Mouse (Mus musculus) hindbrain, embryonic 11.5 days (tissue): Measurements from ENCODE around the gene Wnt4. TPM values are rescaled to one million over a fixed set of nuclear protein-coding genes. Genes with fewer than 3 reads are reported as not detected.
A peak's percentile ranks its signal among the peaks of the same experiment; 100 is the strongest.

Experiments used
- ATAC-seq: fragments of 200-750 bp; cut with Nextera tagmentation; 2 replicates; pipeline ENCODE4 v1.8.0; 2017; ENCODE audit warnings: mild to moderate bottlenecking, moderate TSS enrichment, moderate library complexity; ENCODE audit not compliant: low FRiP score
- DNase-seq: peaks from one replicate; pipeline ENCODE4 v3.0.0-alpha.2; 2015; ENCODE audit warnings: low spot score
- H3K27ac ChIP-seq: fragments of 300-500 bp; sonication (generic); 2 replicates; pipeline ENCODE4 v1.5.1; 2014; ENCODE audit warnings: mild to moderate bottlenecking, low read depth, low read length
- H3K27me3 ChIP-seq: fragments of 300-500 bp; sonication (generic); 2 replicates; pipeline ENCODE4 v1.6.1; 2014; ENCODE audit warnings: mild to moderate bottlenecking, low read length, moderate library complexity, mixed read lengths; ENCODE audit not compliant: control insufficient read depth, insufficient read depth
- H3K36me3 ChIP-seq: fragments of 300-500 bp; sonication (generic); 2 replicates; pipeline ENCODE4 v1.6.1; 2014; ENCODE audit warnings: mild to moderate bottlenecking, low read length, moderate library complexity, mixed read lengths; ENCODE audit not compliant: control insufficient read depth, insufficient read depth
- H3K4me1 ChIP-seq: fragments of 300-500 bp; sonication (generic); replicated peaks from 2 replicates; pipeline ENCODE4 v1.6.1; 2014; ENCODE audit warnings: low read length, mixed read lengths; ENCODE audit not compliant: control insufficient read depth, insufficient read depth
- H3K4me2 ChIP-seq: fragments of 300-500 bp; sonication (generic); replicated peaks from 2 replicates; pipeline ENCODE4 v1.6.1; 2014; ENCODE audit warnings: mild to moderate bottlenecking, low read depth, low read length
- H3K4me3 ChIP-seq: fragments of 300-500 bp; sonication (generic); 2 replicates; pipeline ENCODE4 v1.5.1; 2014; ENCODE audit warnings: low read depth, low read length
- H3K9ac ChIP-seq: fragments of 300-500 bp; sonication (generic); 2 replicates; pipeline ENCODE4 v1.6.1; 2014; ENCODE audit warnings: low read depth, low read length
- H3K9me3 ChIP-seq: fragments of 300-500 bp; sonication (generic); 2 replicates; pipeline ENCODE4 v1.6.1; 2016; ENCODE audit warnings: low read length; ENCODE audit not compliant: control insufficient read depth
- WGBS: fragments of 180-500 bp; shearing (Covaris S2); extraction: QIAGEN DNeasy Blood & Tissue Kit; methylation state at CpG from one replicate; pipeline ENCODE4 v1.1.7; 2014; 5-methylcytosine and 5-hydroxymethylcytosine counted together
- polyA plus RNA-seq: library from polyadenylated mRNA; unstranded; fragments of >200 nt; fragmentation: Nextera tagmentation; extraction: Ambion mirVana; gene quantifications from 2 replicates; pipeline ENCODE4 v1.2.1, GENCODE M21; 2014

Wnt4 gene
- polyA plus RNA-seq = 2.2 and 3.5 TPM in 2 replicates

GRCm38 (mm10) chr4:137277166-137277513 lies at the start of gene Wnt4:
Gene Wnt4, plus strand, starts transcription at chr4:137277489.
- H3K4me2 ChIP-seq = peak within 1 kb of the TSS; percentile 98
- ATAC-seq = peak; percentile 73
- peaks cover 14% of the 10 kb centered on the region for H3K4me1 ChIP-seq
- H3K27ac ChIP-seq = peak within 1 kb of the TSS; percentile 56
- H3K36me3 ChIP-seq = no peaks in the 10 kb centered on the region
- peak within 1 kb of the TSS; percentile 61 for H3K4me3 ChIP-seq
- WGBS = 1% methylated on average over 21 of the region's 45 CpGs
- peak within 1 kb of the TSS; percentile 67 for H3K9ac ChIP-seq
- H3K9me3 ChIP-seq = no peaks in the 10 kb centered on the region
- DNase-seq = peak; percentile 74
- peaks cover 47% of the 10 kb centered on the region for H3K27me3 ChIP-seq

GRCm38 (mm10) chr4:137228566-137229115 lies 48.6 kb upstream of the Wnt4 start:
- Histone ChIP-seq H3K36me3 (no peaks in the 10 kb centered on the region), H3K4me1 (0 out of 2 replicates have a peak, but pooled peaks cover 2% of the 10 kb centered on the region), H3K4me3 (no peak overlapping the region), H3K27me3 (no peaks in the 10 kb centered on the region), H3K9ac (no peak overlapping the region), H3K9me3 (no peaks in the 10 kb centered on the region), H3K27ac (no peak overlapping the region), H3K4me2 (no peak overlapping the region)
- DNase-seq (no peak), ATAC-seq (no peak)
- WGBS = 85% methylated on average over 15 of the region's 15 CpGs

GRCm38 (mm10) chr4:137231494-137232470 lies 45.5 kb upstream of the Wnt4 start:
- Histone ChIP-seq H3K4me2 (no peak overlapping the region), H3K9ac (no peak overlapping the region), H3K27ac (no peak overlapping the region), H3K4me1 (0 out of 2 replicates have a peak, but pooled peaks cover 2% of the 10 kb centered on the region), H3K4me3 (no peak overlapping the region), H3K27me3 (no peaks in the 10 kb centered on the region), H3K36me3 (no peaks in the 10 kb centered on the region), H3K9me3 (no peaks in the 10 kb centered on the region)
- WGBS = 79% methylated on average over 16 of the region's 16 CpGs
- DNase-seq (no peak), ATAC-seq (no peak)

GRCm38 (mm10) chr4:137233632-137234031 lies 43.7 kb upstream of the Wnt4 start:
- Histone ChIP-seq H3K9me3 (no peaks in the 10 kb centered on the region), H3K27ac (no peak overlapping the region), H3K36me3 (no peaks in the 10 kb centered on the region), H3K27me3 (no peaks in the 10 kb centered on the region), H3K4me2 (no peak overlapping the region), H3K4me1 (no peaks in the 10 kb centered on the region), H3K9ac (no peak overlapping the region), H3K4me3 (no peak overlapping the region)
- no peak for ATAC-seq
- DNase-seq = no peak
- 66% methylated on average over 5 of the region's 5 CpGs for WGBS

GRCm38 (mm10) chr4:137234444-137234843 lies 42.8 kb upstream of the Wnt4 start:
- WGBS = 96% methylated on average over 2 of the region's 2 CpGs
- DNase-seq (no peak), ATAC-seq (no peak)

GRCm38 (mm10) chr4:137235368-137235767 lies 41.9 kb upstream of the Wnt4 start:
- DNase-seq (no peak), ATAC-seq (no peak)
- Histone ChIP-seq H3K4me3 (no peak overlapping the region), H3K27me3 (no peaks in the 10 kb centered on the region), H3K4me1 (no peaks in the 10 kb centered on the region), H3K9ac (no peak overlapping the region), H3K4me2 (no peak overlapping the region), H3K36me3 (no peaks in the 10 kb centered on the region), H3K27ac (no peak overlapping the region), H3K9me3 (no peaks in the 10 kb centered on the region)
- 77% methylated on average over 9 of the region's 9 CpGs for WGBS

More at GRCm38 (mm10) chr4:137234444-137234843, 42.8 kb upstream of the Wnt4 start:
- no peaks in the 10 kb centered on the region for H3K36me3 ChIP-seq
- no peaks in the 10 kb centered on the region for H3K9me3 ChIP-seq
- H3K4me2 ChIP-seq = no peak overlapping the region
- no peaks in the 10 kb centered on the region for H3K27me3 ChIP-seq
- H3K4me3 ChIP-seq = no peak overlapping the region
- H3K4me1 ChIP-seq = no peaks in the 10 kb centered on the region
- no peak overlapping the region for H3K27ac ChIP-seq
- H3K9ac ChIP-seq = no peak overlapping the region

GRCm38 (mm10) chr4:137244883-137245282 lies 32.4 kb upstream of the Wnt4 start:
- no peaks in the 10 kb centered on the region for H3K4me1 ChIP-seq
- no peak overlapping the region for H3K4me3 ChIP-seq
- H3K36me3 ChIP-seq = no peaks in the 10 kb centered on the region
- WGBS = 85% methylated on average over 9 of the region's 9 CpGs
- ATAC-seq = no peak
- H3K27me3 ChIP-seq = no peaks in the 10 kb centered on the region
- H3K9me3 ChIP-seq = no peaks in the 10 kb centered on the region
- no peak overlapping the region for H3K9ac ChIP-seq
- no peak overlapping the region for H3K27ac ChIP-seq
- no peak for DNase-seq
- no peak overlapping the region for H3K4me2 ChIP-seq

- Histone ChIP-seq H3K4me3 (no peak overlapping the region), H3K27ac (no peak overlapping the region), H3K4me1 (no peaks in the 10 kb centered on the region), H3K27me3 (no peaks in the 10 kb centered on the region), H3K9me3 (no peaks in the 10 kb centered on the region), H3K36me3 (no peaks in the 10 kb centered on the region), H3K9ac (no peak overlapping the region), H3K4me2 (no peak overlapping the region)
- ATAC-seq = no peak
- WGBS = 57% methylated on average over 5 of the region's 5 CpGs
- DNase-seq = no peak
Measured at GRCm38 (mm10) chr4:137250333-137250732, 27.0 kb upstream of the Wnt4 start.
